Mouse (Mus musculus): Measurements from ENCODE around the gene Olfr860. TPM values are rescaled to one million over a fixed set of nuclear protein-coding genes. Genes with fewer than 3 reads are reported as not detected.
"Not testable (repeated sequence)": the region's sequence is repeated elsewhere in the genome, so short reads cannot be mapped to it uniquely, and the experiment has no call there.

Gene Olfr860
- not detected in 2 replicates for polyA plus RNA-seq (2012; ENCODE audit: insufficient read depth, low replicate concordance)

DNA sequence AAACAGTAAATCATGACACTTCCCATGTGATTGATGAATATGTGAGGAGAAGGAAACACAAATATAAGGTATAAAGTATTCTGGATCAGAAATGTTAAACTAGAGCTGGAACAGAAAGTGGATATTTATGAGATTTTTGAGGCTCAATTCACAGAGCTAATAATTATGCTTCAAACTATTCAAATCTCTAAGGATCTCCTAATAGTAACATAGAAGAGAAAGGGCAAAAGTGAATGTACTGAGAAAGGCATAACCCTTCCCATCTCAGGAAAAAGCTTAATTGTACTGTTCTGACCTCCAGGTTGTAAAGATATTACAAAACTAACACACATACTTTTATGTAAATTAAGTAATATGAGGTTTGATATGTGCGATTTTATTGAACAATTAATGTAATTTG lies at the start of gene Olfr860:
TSS of gene Olfr860 (minus strand) at position 101 of the 400 bp plus-strand sequence.
- Histone ChIP-seq H3K4me3 (replicated peaks) (no peak within 1 kb of the TSS), H3K27me3 (replicated peaks) (no peaks in the 10 kb centered on the region), H3K9me3 (no peaks in the 10 kb centered on the region), H3K4me1 (no peaks in the 10 kb centered on the region), H3K36me3 (replicated peaks; ENCODE audit: low read length) (no peaks in the 10 kb centered on the region)
- no peak for TF ChIP-seq FLI1 (IDR thresholded peaks at IDR 0.05; ENCODE audit: low read length)
- no peak for TF ChIP-seq GATA1 (IDR thresholded peaks at IDR 0.05; ENCODE audit: borderline replicate concordance, low read length)

DNA sequence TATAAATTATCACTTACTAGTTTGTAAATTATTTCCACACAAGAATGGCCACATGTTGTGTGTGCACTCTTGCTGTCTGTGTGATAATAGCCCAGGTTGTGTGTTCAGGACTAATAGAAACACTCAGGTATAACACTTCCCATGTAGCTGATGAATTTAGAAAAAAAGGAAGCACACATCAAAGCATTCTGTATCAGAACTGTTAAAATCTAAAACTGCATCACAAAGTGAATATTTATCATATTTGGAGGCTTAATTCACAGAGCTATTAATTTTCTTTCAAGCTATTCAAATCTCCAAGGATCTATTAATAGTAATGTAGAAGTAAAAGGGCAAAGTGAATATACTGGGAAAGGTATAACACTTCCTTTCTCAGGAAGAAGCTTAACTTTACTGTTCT lies 38.4 kb upstream of the Olfr860 start, which contains the start of gene Olfr862:
TSS of gene Olfr862 (minus strand) at position 101 of the 400 bp plus-strand sequence.
- TF ChIP-seq FLI1 (IDR thresholded peaks at IDR 0.05; ENCODE audit: low read length) (no peak), GATA1 (IDR thresholded peaks at IDR 0.05; ENCODE audit: borderline replicate concordance, low read length) (no peak)
- no peaks in the 10 kb centered on the region for H3K36me3 ChIP-seq (replicated peaks; ENCODE audit: low read length)
- H3K4me1 ChIP-seq, result no peaks in the 10 kb centered on the region
- H3K27me3 ChIP-seq (replicated peaks), result no peaks in the 10 kb centered on the region
- H3K4me3 ChIP-seq (replicated peaks), result no peak within 1 kb of the TSS
- H3K9me3 ChIP-seq, result 0 out of 2 replicates have a peak, but pooled peaks cover 4% of the 10 kb centered on the region

DNA sequence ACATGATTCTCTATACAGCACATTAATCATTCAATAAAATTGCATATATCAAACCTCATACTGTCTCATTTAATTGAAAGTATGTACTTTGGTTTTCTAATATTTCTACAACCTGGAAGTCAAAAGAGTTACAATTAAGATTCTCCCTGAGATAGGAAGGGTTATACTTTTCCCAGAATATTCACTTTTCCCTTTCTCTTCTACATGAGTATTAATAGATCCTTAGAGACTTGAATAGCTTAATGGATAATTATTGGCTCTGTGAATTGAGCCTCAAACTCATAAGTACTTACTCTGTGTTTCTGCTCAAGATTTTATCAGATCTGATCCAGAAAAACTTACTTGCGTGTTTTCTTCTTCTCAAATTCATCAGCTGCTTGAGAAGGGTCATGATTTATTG lies 44.9 kb downstream of the Olfr860 start, which contains the start of gene Olfr859:
TSS of gene Olfr859 (plus strand) at position 301 of the 400 bp plus-strand sequence.
- H3K4me1 ChIP-seq, result peaks cover 29% of the 10 kb centered on the region
- H3K4me3 ChIP-seq (replicated peaks); H3K36me3 ChIP-seq (replicated peaks; ENCODE audit: low read length); H3K27me3 ChIP-seq (replicated peaks); H3K9me3 ChIP-seq: not testable (repeated sequence)

DNA sequence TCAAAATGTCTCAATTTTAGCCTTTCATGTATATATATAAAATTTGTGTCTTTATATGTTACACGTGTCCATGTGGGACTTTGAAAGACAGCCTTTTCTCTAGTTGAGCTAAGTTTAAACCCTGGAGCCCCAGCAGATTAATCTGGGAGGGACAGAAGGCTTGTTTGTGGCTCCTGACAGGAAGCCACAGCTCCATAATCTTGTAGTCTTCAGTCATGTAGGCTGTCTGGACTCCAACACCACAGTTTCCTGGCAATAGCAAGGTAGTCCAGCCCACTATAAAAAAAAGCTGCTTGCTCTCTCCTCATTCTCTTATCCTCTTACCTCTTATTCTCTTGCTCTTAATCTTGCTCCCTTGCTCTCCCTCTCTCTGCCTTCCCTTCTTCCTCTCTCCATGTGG lies 46.5 kb downstream of the Olfr860 start:
- no peaks in the 10 kb centered on the region for H3K9me3 ChIP-seq
- TF ChIP-seq FLI1 (IDR thresholded peaks at IDR 0.05; ENCODE audit: low read length), result peak; percentile 16; the same call in 1 of the 2 replicates
- peak; percentile 79; the same call in 1 of the 3 replicates for TF ChIP-seq GATA1 (IDR thresholded peaks at IDR 0.05; ENCODE audit: borderline replicate concordance, low read length)
- no peaks in the 10 kb centered on the region for H3K27me3 ChIP-seq (replicated peaks)
- H3K4me1 ChIP-seq, result peaks cover 35% of the 10 kb centered on the region
- H3K4me3 ChIP-seq (replicated peaks), result no peak overlapping the region
- H3K36me3 ChIP-seq (replicated peaks; ENCODE audit: low read length), result no peaks in the 10 kb centered on the region

Other genes with a start within 250 kb of the Olfr860 start
- 0.28 and 0.54 TPM in 2 replicates for gene Zfp317, start 227.6 kb downstream of the Olfr860 start, polyA plus RNA-seq (2012; ENCODE audit: insufficient read depth, low replicate concordance)
- not detected in 2 replicates for gene Olfr857, start 140.3 kb downstream of the Olfr860 start, polyA plus RNA-seq (2012; ENCODE audit: insufficient read depth, low replicate concordance)
- gene Olfr58, start 69.5 kb downstream of the Olfr860 start, polyA plus RNA-seq (2012; ENCODE audit: insufficient read depth, low replicate concordance), result not detected in 2 replicates
- gene Olfr859, start 44.8 kb downstream of the Olfr860 start, polyA plus RNA-seq (2012; ENCODE audit: insufficient read depth, low replicate concordance), result not detected in 2 replicates
- gene Olfr862, start 38.3 kb upstream of the Olfr860 start, polyA plus RNA-seq (2012; ENCODE audit: insufficient read depth, low replicate concordance), result not detected in 2 replicates
- 0.03 TPM in 1 of 2 replicates, not detected in the other for gene Olfr77, start 67.1 kb upstream of the Olfr860 start, polyA plus RNA-seq (2012; ENCODE audit: insufficient read depth, low replicate concordance)
- gene Olfr866, start 178.3 kb upstream of the Olfr860 start, polyA plus RNA-seq (2012; ENCODE audit: insufficient read depth, low replicate concordance), result not detected in 2 replicates
- gene Olfr867, start 207.8 kb upstream of the Olfr860 start, polyA plus RNA-seq (2012; ENCODE audit: insufficient read depth, low replicate concordance), result not detected in 2 replicates
- not detected in 2 replicates for gene Olfr868, start 248.9 kb upstream of the Olfr860 start, polyA plus RNA-seq (2012; ENCODE audit: insufficient read depth, low replicate concordance)